Mouse (Mus musculus): ENCODE results near the gene St3gal5. TPM values are rescaled to one million over a fixed set of nuclear protein-coding genes. Genes with fewer than 3 reads are reported as not detected.
"Not testable (repeated sequence)": the region's sequence is repeated elsewhere in the genome, so short reads cannot be mapped to it uniquely, and the experiment has no call there.

St3gal5 gene
- 36.9 and 38.9 TPM in 2 replicates for polyA plus RNA-seq (2016; fragmentation: Nextera tagmentation; extraction: Ambion mirVana)

GRCm38 (mm10) chr6:72097181-72097995 lies at the start of gene St3gal5:
Gene St3gal5, plus strand, starts transcription at chr6:72097592.
- no peaks in the 10 kb centered on the region for H3K9me3 ChIP-seq
- peak; percentile 93 for DNase-seq (ENCODE audit: extremely low spot score, low spot score)
- H3K4me1 ChIP-seq: peaks cover 60% of the 10 kb centered on the region
- WGBS: under 1% methylated on average over 75 of the region's 81 CpGs
- H3K27ac ChIP-seq: peak within 1 kb of the TSS; percentile 94
- peak within 1 kb of the TSS; percentile 68 for H3K4me3 ChIP-seq
- no peaks in the 10 kb centered on the region for H3K36me3 ChIP-seq (replicated peaks)
- H3K27me3 ChIP-seq (ENCODE audit: poor library complexity, severe bottlenecking): 0 out of 2 replicates have a peak, but pooled peaks cover 5% of the 10 kb centered on the region

GRCm38 (mm10) chr6:72048643-72049042 lies 48.7 kb upstream of the St3gal5 start:
- Histone ChIP-seq H3K9me3 (no peaks in the 10 kb centered on the region), H3K36me3 (replicated peaks) (no peaks in the 10 kb centered on the region), H3K4me1 (0 out of 2 replicates have a peak, but pooled peaks cover 3% of the 10 kb centered on the region), H3K27me3 (ENCODE audit: poor library complexity, severe bottlenecking) (no peaks in the 10 kb centered on the region), H3K4me3 (no peak overlapping the region), H3K27ac (no peak overlapping the region)
- WGBS: 88% methylated on average over 5 of the region's 5 CpGs
- no peak for DNase-seq (ENCODE audit: extremely low spot score, low spot score)

- Histone ChIP-seq H3K9me3 (no peaks in the 10 kb centered on the region), H3K27me3 (ENCODE audit: poor library complexity, severe bottlenecking) (no peaks in the 10 kb centered on the region), H3K27ac (no peak overlapping the region), H3K4me1 (0 out of 2 replicates have a peak, but pooled peaks cover 3% of the 10 kb centered on the region), H3K4me3 (no peak overlapping the region), H3K36me3 (replicated peaks) (no peaks in the 10 kb centered on the region)
- DNase-seq (ENCODE audit: extremely low spot score, low spot score): no peak
- 86% methylated on average over 6 of the region's 6 CpGs for WGBS
These were observed 47.5 kb upstream of the St3gal5 start for GRCm38 (mm10) chr6:72049941-72050340.

GRCm38 (mm10) chr6:72050827-72051226 lies 46.6 kb upstream of the St3gal5 start:
- Histone ChIP-seq H3K4me1 (0 out of 2 replicates have a peak, but pooled peaks cover 3% of the 10 kb centered on the region), H3K27me3 (ENCODE audit: poor library complexity, severe bottlenecking) (no peaks in the 10 kb centered on the region), H3K9me3 (no peaks in the 10 kb centered on the region), H3K4me3 (no peak overlapping the region), H3K27ac (no peak overlapping the region), H3K36me3 (replicated peaks) (no peaks in the 10 kb centered on the region)
- WGBS: 77% methylated on average over 7 of the region's 7 CpGs
- DNase-seq (ENCODE audit: extremely low spot score, low spot score): no peak

- Histone ChIP-seq H3K36me3 (replicated peaks) (no peaks in the 10 kb centered on the region), H3K9me3 (no peaks in the 10 kb centered on the region), H3K27me3 (ENCODE audit: poor library complexity, severe bottlenecking) (no peaks in the 10 kb centered on the region), H3K4me3 (no peak overlapping the region), H3K27ac (no peak overlapping the region), H3K4me1 (0 out of 2 replicates have a peak, but pooled peaks cover 3% of the 10 kb centered on the region)
- no peak for DNase-seq (ENCODE audit: extremely low spot score, low spot score)
- WGBS: 82% methylated on average over 2 of the region's 2 CpGs
These were observed 46.1 kb upstream of the St3gal5 start for GRCm38 (mm10) chr6:72051247-72051646.

- Histone ChIP-seq H3K27ac (no peak overlapping the region), H3K4me1 (0 out of 2 replicates have a peak, but pooled peaks cover 3% of the 10 kb centered on the region), H3K4me3 (no peak overlapping the region), H3K27me3 (ENCODE audit: poor library complexity, severe bottlenecking) (no peaks in the 10 kb centered on the region), H3K9me3 (no peaks in the 10 kb centered on the region), H3K36me3 (replicated peaks) (no peaks in the 10 kb centered on the region)
- 66% methylated on average over 6 of the region's 6 CpGs for WGBS
- no peak for DNase-seq (ENCODE audit: extremely low spot score, low spot score)
These were observed 45.6 kb upstream of the St3gal5 start for GRCm38 (mm10) chr6:72051757-72052156.

- Histone ChIP-seq H3K4me1 (0 out of 2 replicates have a peak, but pooled peaks cover 5% of the 10 kb centered on the region), H3K9me3 (no peaks in the 10 kb centered on the region), H3K4me3 (no peak overlapping the region), H3K36me3 (replicated peaks) (no peaks in the 10 kb centered on the region), H3K27ac (no peak overlapping the region), H3K27me3 (ENCODE audit: poor library complexity, severe bottlenecking) (no peaks in the 10 kb centered on the region)
- WGBS: 85% methylated on average over 2 of the region's 2 CpGs
- DNase-seq (ENCODE audit: extremely low spot score, low spot score): no peak
These were observed 40.8 kb upstream of the St3gal5 start for GRCm38 (mm10) chr6:72056548-72056947.

GRCm38 (mm10) chr6:72058398-72058889 lies 38.9 kb upstream of the St3gal5 start:
- 89% methylated on average over 9 of the region's 9 CpGs for WGBS
- no peaks in the 10 kb centered on the region for H3K27me3 ChIP-seq (ENCODE audit: poor library complexity, severe bottlenecking)
- 0 out of 2 replicates have a peak, but pooled peaks cover 2% of the 10 kb centered on the region for H3K4me1 ChIP-seq
- no peak for DNase-seq (ENCODE audit: extremely low spot score, low spot score)
- H3K27ac ChIP-seq: no peak overlapping the region
- H3K9me3 ChIP-seq: no peaks in the 10 kb centered on the region
- H3K4me3 ChIP-seq: no peak overlapping the region
- H3K36me3 ChIP-seq (replicated peaks): no peaks in the 10 kb centered on the region

GRCm38 (mm10) chr6:72060677-72061076 lies 36.7 kb upstream of the St3gal5 start:
- not testable (repeated sequence) for H3K36me3 ChIP-seq (replicated peaks); H3K4me3 ChIP-seq; H3K4me1 ChIP-seq; H3K27me3 ChIP-seq (ENCODE audit: poor library complexity, severe bottlenecking); H3K9me3 ChIP-seq; DNase-seq (ENCODE audit: extremely low spot score, low spot score); H3K27ac ChIP-seq
- 82% methylated on average over 10 of the region's 10 CpGs for WGBS

- DNase-seq (ENCODE audit: extremely low spot score, low spot score): no peak
- no peak overlapping the region for H3K4me3 ChIP-seq
- H3K4me1 ChIP-seq: 0 out of 2 replicates have a peak, but pooled peaks cover 2% of the 10 kb centered on the region
- no peaks in the 10 kb centered on the region for H3K9me3 ChIP-seq
- H3K36me3 ChIP-seq (replicated peaks): no peaks in the 10 kb centered on the region
- WGBS: 88% methylated on average over 6 of the region's 6 CpGs
- H3K27ac ChIP-seq: no peak overlapping the region
- H3K27me3 ChIP-seq (ENCODE audit: poor library complexity, severe bottlenecking): no peaks in the 10 kb centered on the region
These were observed 33.7 kb upstream of the St3gal5 start for GRCm38 (mm10) chr6:72063718-72064117.

GRCm38 (mm10) chr6:72065988-72066387 lies 31.4 kb upstream of the St3gal5 start:
- WGBS: 75% methylated on average over 10 of the region's 10 CpGs
- Histone ChIP-seq H3K27me3 (ENCODE audit: poor library complexity, severe bottlenecking) (no peaks in the 10 kb centered on the region), H3K9me3 (no peaks in the 10 kb centered on the region), H3K4me3 (no peak overlapping the region), H3K4me1 (no peaks in the 10 kb centered on the region), H3K36me3 (replicated peaks) (no peaks in the 10 kb centered on the region), H3K27ac (no peak overlapping the region)
- DNase-seq (ENCODE audit: extremely low spot score, low spot score): no peak

GRCm38 (mm10) chr6:72068436-72068835 lies 29.0 kb upstream of the St3gal5 start:
- Histone ChIP-seq H3K9me3 (no peaks in the 10 kb centered on the region), H3K27me3 (ENCODE audit: poor library complexity, severe bottlenecking) (no peaks in the 10 kb centered on the region), H3K27ac (no peak overlapping the region), H3K36me3 (replicated peaks) (no peaks in the 10 kb centered on the region), H3K4me3 (no peak overlapping the region), H3K4me1 (no peaks in the 10 kb centered on the region)
- no peak for DNase-seq (ENCODE audit: extremely low spot score, low spot score)
- 93% methylated on average over 4 of the region's 4 CpGs for WGBS

GRCm38 (mm10) chr6:72071281-72071870 lies 26.0 kb upstream of the St3gal5 start:
- Histone ChIP-seq H3K27ac (no peak overlapping the region), H3K9me3 (no peaks in the 10 kb centered on the region), H3K4me3 (no peak overlapping the region), H3K4me1 (no peaks in the 10 kb centered on the region), H3K27me3 (ENCODE audit: poor library complexity, severe bottlenecking) (no peaks in the 10 kb centered on the region), H3K36me3 (replicated peaks) (no peaks in the 10 kb centered on the region)
- DNase-seq (ENCODE audit: extremely low spot score, low spot score): no peak
- WGBS: 84% methylated on average over 5 of the region's 5 CpGs
